Mouse (Mus musculus) olfactory bulb, adult 2 months (tissue): ENCODE results near the gene Camta1. TPM values are rescaled to one million over a fixed set of nuclear protein-coding genes. Genes with fewer than 3 reads are reported as not detected.

Experiments
- H3K27ac ChIP-seq: fragments of 200-500 bp; 2 replicates; pipeline ENCODE4 v1.5.1; 2012; ENCODE audit warnings: low read depth, low read length; ENCODE audit not compliant: insufficient read depth
- H3K4me1 ChIP-seq: fragments of 200-500 bp; 2 replicates; pipeline ENCODE4 v1.6.1; 2012; ENCODE audit warnings: low read length; ENCODE audit not compliant: control insufficient read depth, insufficient read depth
- H3K4me3 ChIP-seq: fragments of 200-500 bp; 2 replicates; pipeline ENCODE4 v1.5.1; 2012; ENCODE audit warnings: mild to moderate bottlenecking, low read depth, low read length, moderate library complexity; ENCODE audit not compliant: insufficient read depth
- CTCF ChIP-seq: fragments of 200-500 bp; IDR thresholded peaks from 2 replicates; pipeline ENCODE4 v1.5.1; 2012; ENCODE audit warnings: low read depth, mild to moderate bottlenecking, low read length, moderate library complexity; ENCODE audit not compliant: insufficient read depth
- POLR2A ChIP-seq: fragments of 200-500 bp; IDR thresholded peaks from 2 replicates; pipeline ENCODE4 v1.6.1; 2012; ENCODE audit warnings: mild to moderate bottlenecking, low read depth, low read length, moderate library complexity; ENCODE audit not compliant: insufficient read depth
- WGBS: fragments of 180-500 bp; shearing (Covaris S2); methylation state at CpG from one replicate; pipeline ENCODE4 v1.1.7; 2018; 5-methylcytosine and 5-hydroxymethylcytosine counted together
- polyA plus RNA-seq: library from polyadenylated mRNA; stranded (reverse); fragments of >200 nt; gene quantifications from 2 replicates; pipeline ENCODE4 v1.2.4, GENCODE M21; 2012; ENCODE audit warnings: low replicate concordance; ENCODE audit not compliant: missing spikeins, insufficient read depth, insufficient read length

The Camta1 gene
- polyA plus RNA-seq, 1 experiment = 363 TPM

GRCm38 (mm10) chr4:151409291-151409690 lies 452.4 kb downstream of the Camta1 start:
- H3K4me1 ChIP-seq = peaks cover 29% of the 10 kb centered on the region
- no peak for TF ChIP-seq CTCF
- TF ChIP-seq POLR2A = no peak
- H3K27ac ChIP-seq = no peak overlapping the region
- 92% methylated on average over 6 of the region's 6 CpGs for WGBS
- no peak overlapping the region for H3K4me3 ChIP-seq

DNA sequence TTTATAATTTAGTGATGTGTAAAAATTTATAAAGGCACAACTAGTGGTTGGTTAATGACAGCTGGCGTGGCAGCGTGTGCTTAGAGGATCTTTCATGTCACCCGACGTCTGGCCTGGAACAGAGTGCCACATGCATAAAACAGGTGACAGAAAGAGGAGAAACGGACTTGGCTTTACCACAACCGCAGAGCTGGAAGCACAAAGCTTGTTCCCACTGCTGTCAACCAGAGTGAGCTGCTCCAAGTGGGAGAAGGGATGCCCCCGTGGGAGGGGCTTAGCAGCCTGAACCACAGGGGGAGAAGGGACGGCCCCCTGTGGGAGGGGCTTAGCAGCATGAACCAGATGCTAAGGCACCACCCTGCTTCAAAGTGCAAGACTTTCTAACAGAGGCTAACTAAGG lies 452.9 kb downstream of the Camta1 start:
- Histone ChIP-seq H3K27ac (no peak overlapping the region), H3K4me3 (no peak overlapping the region), H3K4me1 (peaks cover 29% of the 10 kb centered on the region)
- WGBS = 78% methylated on average over 8 of the region's 8 CpGs
- no peak for TF ChIP-seq POLR2A
- no peak for TF ChIP-seq CTCF

GRCm38 (mm10) chr4:151408246-151408645 lies 453.4 kb downstream of the Camta1 start:
- 93% methylated on average over 4 of the region's 4 CpGs for WGBS

DNA sequence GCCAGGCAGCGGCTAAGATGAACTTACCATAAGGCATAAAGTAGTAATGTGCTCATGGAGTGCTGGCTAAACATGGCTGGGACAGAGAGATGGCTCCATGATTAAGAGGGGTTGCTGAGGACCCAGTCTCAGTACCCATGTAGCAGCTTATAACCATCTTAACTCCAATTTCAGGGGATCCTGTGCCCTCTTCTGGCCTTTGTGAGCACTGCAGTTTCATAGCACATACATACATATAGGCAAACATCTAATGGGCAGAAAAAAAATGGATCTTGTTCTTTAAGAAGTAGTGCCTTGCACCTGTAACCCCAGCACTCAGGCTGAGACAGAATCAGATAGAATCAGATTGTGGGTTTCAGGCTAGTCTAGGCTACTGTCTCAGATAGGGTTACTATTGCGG lies 454.5 kb downstream of the Camta1 start:
- no peak overlapping the region for H3K4me3 ChIP-seq
- WGBS = 97% methylated on average over 2 of the region's 2 CpGs
- no peak overlapping the region for H3K27ac ChIP-seq
- TF ChIP-seq POLR2A = no peak
- TF ChIP-seq CTCF = no peak
- peaks cover 18% of the 10 kb centered on the region for H3K4me1 ChIP-seq

More at GRCm38 (mm10) chr4:151408246-151408645, 453.4 kb downstream of the Camta1 start:
- Histone ChIP-seq H3K4me1 (peaks cover 29% of the 10 kb centered on the region), H3K27ac (no peak overlapping the region), H3K4me3 (no peak overlapping the region)
- no peak for TF ChIP-seq CTCF
- no peak for TF ChIP-seq POLR2A

- H3K4me1 ChIP-seq = peaks cover 3% of the 10 kb centered on the region; the same call in 1 of the 2 replicates
- no peak overlapping the region for H3K27ac ChIP-seq
- H3K4me3 ChIP-seq = no peak overlapping the region
- WGBS = 87% methylated on average over 17 of the region's 17 CpGs
- TF ChIP-seq CTCF (no peak), POLR2A (no peak)
These were observed 457.0 kb downstream of the Camta1 start for GRCm38 (mm10) chr4:151404581-151405256.

- WGBS = 95% methylated on average over 22 of the region's 22 CpGs
- H3K4me3 ChIP-seq = no peak overlapping the region
- H3K27ac ChIP-seq = no peak overlapping the region
- TF ChIP-seq POLR2A = no peak
- TF ChIP-seq CTCF = no peak
- no peaks in the 10 kb centered on the region; the same call in 1 of the 2 replicates for H3K4me1 ChIP-seq
These were observed 459.8 kb downstream of the Camta1 start for GRCm38 (mm10) chr4:151401685-151402397.

DNA sequence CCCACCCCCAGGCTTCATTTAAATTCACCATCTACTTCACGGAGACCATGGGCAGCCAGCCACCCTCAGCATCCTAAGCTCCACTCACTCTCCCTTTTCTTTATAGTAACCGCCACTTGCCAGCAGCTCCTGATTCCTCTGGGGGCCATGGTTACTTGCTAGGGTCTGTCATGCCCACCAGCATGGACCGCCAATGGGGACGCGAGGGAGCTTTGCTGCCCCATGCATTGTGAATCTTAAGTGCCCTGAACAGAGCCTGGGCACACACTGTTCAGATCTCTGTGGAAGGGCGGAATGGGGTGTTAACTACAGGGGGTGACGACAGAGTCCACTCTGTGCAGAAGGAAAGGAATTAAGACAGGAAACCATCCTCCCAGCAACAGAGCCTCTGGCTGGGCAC lies 465.1 kb downstream of the Camta1 start:
- no peak overlapping the region for H3K27ac ChIP-seq
- WGBS = 81% methylated on average over 7 of the region's 7 CpGs
- H3K4me3 ChIP-seq = no peak overlapping the region
- TF ChIP-seq CTCF (no peak), POLR2A (no peak)
- no peaks in the 10 kb centered on the region; the same call in 1 of the 2 replicates for H3K4me1 ChIP-seq

DNA sequence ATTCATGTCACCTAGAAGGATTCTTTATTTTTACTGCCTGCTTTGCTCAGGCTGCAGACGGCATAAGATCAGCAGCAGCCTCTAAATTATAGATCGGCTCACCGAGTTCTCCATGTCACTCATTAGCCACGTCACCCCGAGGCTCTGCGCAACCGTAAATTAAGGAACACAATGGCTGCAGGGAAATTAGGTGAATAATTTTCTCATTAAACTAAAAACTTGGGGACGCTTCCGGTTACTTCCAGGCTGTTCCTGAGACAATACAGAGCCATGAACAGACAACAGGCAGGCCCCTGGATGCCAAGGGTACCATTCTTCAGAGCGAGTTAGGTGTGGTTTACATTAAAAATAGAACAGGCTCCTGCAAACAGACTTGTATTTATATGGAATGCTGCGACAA lies 472.3 kb downstream of the Camta1 start:
- H3K4me1 ChIP-seq = peaks cover 32% of the 10 kb centered on the region
- WGBS = 38% methylated on average over 11 of the region's 11 CpGs
- TF ChIP-seq CTCF (no peak), POLR2A (no peak)
- no peak overlapping the region for H3K27ac ChIP-seq
- H3K4me3 ChIP-seq = no peak overlapping the region

DNA sequence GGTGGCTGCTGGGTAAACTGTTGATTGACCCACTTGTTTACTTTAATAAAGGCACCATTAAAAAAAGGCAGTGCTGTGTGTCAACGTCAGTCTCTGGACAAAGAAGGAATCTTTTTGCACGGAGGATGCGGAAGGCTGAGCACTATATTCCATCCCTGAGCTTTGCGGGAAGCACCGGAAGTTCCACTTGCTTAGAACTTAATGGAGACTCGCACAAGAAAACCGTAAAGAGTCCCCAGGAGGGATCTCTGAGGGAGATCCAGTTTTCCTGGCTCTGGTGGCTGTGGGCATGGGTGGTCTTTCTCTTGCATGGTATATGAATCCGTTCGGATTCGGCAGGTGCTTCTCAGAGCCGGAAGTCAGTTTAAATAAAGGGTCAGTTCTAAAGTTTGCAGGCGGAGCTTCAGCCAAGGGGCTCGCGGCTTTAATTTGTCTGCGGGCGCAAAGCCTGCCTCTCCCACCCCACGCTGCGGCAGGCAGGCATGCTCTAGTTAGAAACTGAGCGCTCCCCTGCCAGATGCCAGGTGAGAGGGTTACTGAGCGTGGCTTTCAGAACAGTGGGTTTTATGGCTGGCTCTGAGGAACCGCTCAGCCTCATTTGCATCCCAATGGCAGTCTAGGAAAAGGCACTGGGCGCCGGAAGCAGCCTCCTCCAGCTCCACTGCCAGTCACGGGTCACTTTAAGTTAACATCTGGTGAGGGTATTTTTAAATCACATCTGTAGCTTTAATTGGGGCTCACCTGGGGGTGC lies 474.8 kb downstream of the Camta1 start:
- WGBS = 36% methylated on average over 24 of the region's 24 CpGs
- no peak overlapping the region for H3K27ac ChIP-seq
- 0 out of 2 replicates have a peak overlapping the region, but pooled peaks have one; percentile 1 for H3K4me3 ChIP-seq
- H3K4me1 ChIP-seq = peaks cover 32% of the 10 kb centered on the region
- TF ChIP-seq POLR2A (no peak), CTCF (no peak)
